Mouse (Mus musculus): ENCODE measurements around the gene Lrrn4. TPM values are rescaled to one million over a fixed set of nuclear protein-coding genes. Genes with fewer than 3 reads are reported as not detected.

Lrrn4 gene
- total RNA-seq (2021): under 1 TPM; 0.56 to 0.98 TPM

DNA sequence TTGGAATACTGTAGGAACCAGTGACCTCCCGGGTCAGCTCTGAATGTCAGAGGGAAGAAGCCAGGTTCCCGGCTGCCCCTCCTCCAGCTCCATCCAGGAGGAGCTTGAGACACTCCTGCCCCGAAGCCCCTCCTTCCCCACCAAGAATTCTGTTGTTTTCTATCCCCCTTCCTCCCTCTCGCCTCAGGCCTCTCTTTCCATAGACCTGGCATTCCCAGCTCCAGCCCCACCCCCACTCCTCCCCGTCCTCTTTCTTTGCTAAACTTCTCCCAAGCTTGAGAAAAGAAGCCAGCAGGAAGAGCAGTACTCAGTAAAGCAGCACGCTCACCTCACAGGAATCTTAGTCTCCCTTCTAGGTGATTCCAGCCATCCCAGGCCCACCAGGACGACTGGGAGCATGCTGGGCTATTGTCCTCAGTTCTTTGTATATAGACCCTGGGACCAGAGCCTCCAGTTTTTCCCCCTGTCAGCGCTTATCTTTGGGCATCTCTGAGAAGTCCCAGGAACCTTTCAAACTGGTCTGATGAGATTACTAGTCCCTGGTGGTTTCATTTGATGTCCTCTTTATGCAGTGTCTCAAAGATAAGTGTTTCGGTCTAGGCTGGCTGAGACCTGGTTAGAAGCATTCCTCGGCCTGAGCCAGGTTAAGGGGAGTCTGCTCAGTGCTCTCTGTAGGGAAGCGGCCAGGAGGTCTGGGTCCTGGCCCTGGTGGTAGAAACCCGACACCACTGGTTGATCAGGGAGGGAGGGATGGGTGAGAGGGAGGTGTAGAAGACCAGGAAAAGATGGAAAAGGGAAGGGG, at the start of gene Lrrn4:
TSS of gene Lrrn4 (minus strand) at position 48 of the 802 bp plus-strand sequence.
- DNase-seq (ENCODE audit: extremely low spot score in 1 of 2, low spot score in 1 of 2): no peak

DNA sequence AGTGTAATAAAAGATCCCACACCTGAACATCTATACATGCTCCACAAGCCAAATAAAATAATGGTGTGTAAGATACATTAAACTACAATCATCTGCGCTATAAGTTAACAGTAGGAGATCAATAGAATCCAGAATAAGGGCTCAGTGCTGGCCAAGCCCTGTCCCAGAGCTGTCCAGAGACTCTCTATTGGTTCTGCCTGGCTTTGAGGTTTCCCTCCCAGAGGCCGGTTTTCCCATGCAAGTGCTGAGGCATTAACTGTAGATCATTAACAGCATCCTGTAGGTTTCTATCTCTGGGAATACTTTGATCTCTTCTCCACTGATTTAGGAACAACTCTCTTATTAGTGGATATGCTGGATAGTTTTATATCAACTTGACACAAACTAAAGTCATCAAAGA, 48.3 kb upstream of the Lrrn4 start:
- no peak for DNase-seq (ENCODE audit: extremely low spot score in 1 of 2, low spot score in 1 of 2)

DNA sequence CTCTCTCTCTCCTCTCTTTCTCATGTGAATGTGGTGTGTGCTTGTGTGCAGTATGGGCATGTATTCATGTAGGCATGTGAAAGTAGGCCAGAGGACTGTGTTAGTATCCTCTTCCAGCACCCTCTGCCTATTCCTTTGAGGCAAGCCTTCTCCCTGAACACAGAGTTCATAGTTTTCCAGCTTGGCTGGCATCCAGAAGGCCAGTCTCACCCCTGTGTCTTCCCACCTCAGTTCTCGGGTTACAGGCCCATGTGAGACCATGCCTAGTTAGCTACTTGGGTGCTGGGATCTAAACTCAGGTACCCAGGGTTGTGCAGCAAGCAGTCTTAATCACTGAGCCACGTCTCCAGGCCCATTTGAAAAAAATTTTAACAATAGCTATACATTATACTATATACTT, 47.2 kb upstream of the Lrrn4 start:
- no peak for DNase-seq (ENCODE audit: extremely low spot score in 1 of 2, low spot score in 1 of 2)

DNA sequence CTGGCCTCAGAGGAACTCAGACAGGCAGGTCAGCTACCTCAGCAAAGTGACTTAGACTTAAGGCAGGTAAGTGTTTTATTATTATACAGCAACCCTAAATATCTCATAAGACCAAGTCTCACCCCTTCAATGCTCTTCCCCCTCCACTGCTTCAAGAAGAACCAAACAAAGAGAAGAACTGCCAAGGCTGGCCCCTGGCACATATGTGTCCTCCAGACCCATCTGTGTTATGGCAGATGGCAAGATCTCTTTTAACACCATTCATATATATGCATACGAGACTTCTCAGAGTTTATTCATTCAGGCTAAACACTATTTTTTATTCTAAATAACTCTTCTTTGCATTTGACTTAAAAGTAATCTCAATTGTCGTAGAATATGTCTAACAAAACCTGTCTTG, 46.6 kb upstream of the Lrrn4 start:
- no peak for DNase-seq (ENCODE audit: extremely low spot score in 1 of 2, low spot score in 1 of 2)

DNA sequence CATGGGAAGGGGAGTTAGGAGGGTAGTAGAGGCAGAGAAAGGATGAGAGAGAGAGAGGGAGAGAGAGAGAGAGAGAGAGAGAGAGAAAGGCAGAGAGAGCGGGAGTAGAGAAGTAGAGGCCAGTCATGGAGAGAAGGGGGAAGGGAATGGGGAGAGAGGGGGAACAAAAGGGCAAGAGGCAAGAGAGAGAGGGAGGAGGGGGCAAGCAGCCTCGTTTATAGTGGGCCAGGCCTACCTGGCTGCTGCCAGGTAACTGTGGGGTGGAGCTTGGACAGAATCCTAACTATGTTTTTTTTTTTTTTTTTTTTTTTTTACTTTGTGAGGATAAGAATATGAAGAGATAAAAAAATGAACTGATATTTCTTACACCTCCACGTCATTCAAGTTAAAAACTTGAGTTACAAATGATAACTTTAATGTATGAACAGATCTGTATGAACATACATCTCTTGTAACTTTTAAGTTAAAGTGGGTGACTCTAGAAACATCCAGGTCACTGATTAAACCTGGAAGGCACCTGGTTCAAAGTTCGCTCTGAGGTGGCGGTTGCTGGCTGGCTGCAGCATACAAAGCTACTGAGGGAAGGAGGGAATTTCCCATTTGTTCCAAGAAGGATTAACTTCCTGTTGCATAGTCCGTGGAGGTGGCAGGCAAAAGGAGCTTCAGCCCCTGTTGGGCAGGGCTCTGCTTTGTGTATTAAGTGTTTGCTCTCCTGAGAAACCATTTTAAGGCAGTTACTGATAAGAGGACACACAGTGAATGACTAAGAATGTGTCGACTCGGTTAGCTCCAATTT, 42.8 kb upstream of the Lrrn4 start:
- DNase-seq (ENCODE audit: extremely low spot score in 1 of 2, low spot score in 1 of 2): no peak

DNA sequence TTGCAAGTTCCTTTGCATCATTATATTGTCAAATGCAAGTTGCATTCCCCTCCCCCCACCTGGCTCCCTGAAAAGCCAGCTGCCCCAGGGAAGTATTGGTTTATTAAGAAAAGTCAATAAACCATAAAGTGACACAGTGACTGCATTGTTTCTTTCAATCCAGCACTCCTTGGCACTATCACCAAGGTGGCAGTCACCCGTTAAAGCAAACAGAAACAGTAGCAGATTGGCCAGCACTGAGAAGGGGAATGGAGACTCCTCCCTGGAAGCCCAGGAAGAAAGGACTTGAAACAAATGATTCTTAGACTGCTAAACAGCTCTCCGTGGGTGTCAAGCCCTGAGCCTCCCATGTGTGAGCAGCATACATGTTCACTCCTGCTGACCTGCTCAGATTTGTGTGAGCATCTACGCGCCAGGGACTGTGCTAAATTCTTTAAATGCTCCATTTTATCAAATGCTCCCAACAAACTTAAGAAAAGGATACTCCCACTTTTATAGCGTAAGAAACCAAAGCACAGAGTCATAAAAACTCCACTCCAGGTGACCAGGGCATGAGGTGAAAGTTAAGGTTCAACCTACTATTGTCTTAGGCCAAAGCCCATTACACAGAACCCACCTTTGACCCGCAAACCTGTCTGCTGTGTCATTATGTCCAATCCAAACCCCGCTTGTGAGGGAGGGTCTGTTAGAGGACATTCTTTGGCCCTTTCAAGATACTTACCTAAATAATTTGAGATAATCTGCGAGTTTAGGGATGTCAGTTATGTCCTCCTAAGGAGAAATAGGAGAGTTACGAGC, 41.6 kb upstream of the Lrrn4 start:
- no peak for DNase-seq (ENCODE audit: extremely low spot score in 1 of 2, low spot score in 1 of 2)

DNA sequence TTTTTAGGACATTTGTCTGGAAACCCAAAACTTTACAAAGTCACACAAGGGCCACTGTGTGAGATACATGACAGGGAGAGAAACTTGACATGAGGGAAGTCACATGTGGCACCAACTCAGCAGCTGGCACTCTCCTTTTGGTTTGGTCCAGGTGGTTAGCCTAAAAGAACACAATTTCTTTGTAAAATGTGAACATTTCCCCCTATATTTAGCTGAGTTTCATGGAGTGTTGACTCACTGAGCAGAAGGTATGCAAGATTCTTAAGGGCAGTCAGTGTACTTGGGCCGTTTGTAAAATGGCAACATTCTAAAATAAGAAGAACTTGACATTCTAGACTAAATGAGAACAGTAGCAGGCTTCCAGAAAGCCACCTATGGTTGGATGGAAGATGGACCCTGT, 34.1 kb upstream of the Lrrn4 start:
- no peak for DNase-seq (ENCODE audit: extremely low spot score in 1 of 2, low spot score in 1 of 2)

DNA sequence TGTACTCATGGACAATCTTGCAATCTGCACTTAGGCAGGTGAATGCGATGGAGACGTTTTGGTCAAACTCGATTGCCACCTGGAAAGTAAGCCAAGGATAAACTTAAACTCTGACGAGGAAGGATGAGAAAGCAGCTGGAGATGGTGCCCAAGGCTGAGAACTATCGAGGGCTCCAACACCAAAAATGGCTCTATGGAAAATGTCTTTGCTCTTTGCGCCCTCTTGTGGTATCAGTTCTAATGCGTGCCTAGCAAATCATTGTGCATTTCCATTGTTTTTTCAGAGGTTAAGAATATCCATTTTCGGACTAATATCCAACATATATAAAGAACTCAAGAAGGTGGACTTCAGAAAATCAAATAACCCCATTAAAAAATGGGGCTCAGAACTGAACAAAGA, 26.1 kb upstream of the Lrrn4 start:
- DNase-seq (ENCODE audit: extremely low spot score in 1 of 2, low spot score in 1 of 2): peak in 1 of 2 experiments; percentile 35

DNA sequence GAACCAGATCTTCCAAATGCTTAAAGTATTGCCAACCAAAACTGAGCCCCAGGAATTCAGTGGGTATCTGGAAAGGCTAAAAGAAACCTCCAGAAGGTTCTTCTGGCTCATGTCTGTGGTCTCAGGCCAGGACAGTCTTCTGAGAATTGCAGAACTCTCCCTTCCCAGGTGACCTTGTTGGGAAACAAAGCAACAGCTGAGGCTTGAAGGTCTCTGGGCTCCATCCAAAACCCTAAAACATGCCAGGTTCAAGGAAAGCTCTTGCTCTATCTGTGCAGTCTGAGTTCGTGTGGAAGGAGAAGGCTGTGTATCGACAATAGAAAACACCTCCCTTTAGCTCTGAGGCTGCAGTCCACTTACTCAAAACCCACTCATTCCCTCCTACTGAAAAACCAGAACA, 24.3 kb upstream of the Lrrn4 start:
- DNase-seq (ENCODE audit: extremely low spot score in 1 of 2, low spot score in 1 of 2): no peak

DNA sequence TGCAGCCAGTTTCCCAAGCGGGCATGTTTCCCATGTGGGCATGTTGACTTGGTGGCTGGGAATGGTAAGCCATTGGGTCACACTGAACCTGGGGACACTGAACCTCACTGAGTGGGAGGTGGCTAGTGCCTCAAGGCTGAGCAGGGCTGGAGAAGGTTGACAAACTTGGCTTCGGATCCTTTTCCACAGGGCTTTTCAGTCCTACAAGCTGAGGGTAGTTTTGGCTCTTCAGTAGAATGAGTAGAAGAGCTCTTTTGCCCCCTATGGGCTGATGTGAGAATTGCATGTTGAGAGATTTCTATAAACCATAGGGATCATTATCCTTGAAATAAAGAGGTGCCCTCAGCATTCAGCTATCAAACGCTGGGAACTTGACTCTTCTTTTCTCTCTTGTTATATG, 22.8 kb upstream of the Lrrn4 start:
- peak; percentile 17 to 64 for DNase-seq (ENCODE audit: extremely low spot score in 1 of 2, low spot score in 1 of 2)

DNA sequence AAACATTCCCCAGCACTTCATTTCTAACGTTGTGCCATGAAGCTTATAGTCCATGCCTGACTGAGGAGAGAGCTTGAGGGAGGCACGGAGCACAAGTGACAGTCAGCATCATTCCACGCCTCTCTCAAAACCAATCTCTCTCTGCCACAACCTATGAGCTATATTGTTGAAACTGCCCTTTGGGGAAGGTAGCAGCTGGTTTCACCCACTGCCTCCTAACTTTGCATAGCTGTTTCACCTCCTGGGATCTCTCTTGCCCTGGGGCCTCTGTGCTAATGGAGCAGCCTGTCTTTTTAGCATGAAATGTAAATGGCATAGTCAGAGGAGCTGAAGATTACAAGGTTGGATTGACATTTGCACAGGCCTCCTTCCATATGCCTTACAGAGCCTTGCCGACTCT, 21.4 kb upstream of the Lrrn4 start:
- no peak for DNase-seq (ENCODE audit: extremely low spot score in 1 of 2, low spot score in 1 of 2)

DNA sequence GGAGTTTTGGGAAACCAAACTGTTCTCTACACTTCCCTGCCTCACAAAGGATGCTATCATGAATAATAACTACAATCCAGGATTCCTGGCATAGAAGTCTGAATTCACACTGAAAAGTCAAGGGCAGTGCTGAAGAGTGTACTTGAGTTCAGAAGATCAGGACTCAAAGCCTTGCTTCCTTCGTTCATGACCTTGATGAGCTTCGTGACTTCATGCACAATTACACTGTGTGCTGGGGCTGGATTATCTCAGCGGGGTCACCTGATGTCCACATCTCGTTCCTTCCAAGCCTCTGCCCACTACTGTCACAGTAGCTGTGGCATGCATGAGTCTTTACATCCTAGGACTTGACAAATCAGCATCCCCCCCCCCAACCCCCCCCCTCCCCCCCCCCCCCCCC, 20.9 kb upstream of the Lrrn4 start:
- DNase-seq (ENCODE audit: extremely low spot score in 1 of 2, low spot score in 1 of 2): no peak

DNA sequence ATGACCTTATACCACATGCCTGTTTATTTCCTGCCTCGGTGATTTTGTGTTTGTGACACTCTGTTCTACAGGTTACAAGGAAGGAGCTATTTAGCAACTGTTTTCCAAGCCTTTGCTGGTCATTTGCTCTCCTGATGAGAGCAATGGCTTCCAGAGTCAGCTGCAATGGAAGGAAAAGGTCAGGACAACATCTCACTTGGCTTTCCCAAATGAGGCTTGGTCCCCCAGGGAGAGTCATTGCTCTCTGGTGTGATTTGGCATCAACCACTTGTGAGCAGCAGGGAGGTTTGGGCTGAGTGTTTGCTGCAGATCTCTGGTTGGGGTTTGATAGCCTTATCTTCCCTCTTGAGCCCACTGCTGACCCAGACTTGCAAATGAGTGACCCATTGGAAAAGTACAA, 19.9 kb upstream of the Lrrn4 start:
- DNase-seq (ENCODE audit: extremely low spot score in 1 of 2, low spot score in 1 of 2): no peak

DNA sequence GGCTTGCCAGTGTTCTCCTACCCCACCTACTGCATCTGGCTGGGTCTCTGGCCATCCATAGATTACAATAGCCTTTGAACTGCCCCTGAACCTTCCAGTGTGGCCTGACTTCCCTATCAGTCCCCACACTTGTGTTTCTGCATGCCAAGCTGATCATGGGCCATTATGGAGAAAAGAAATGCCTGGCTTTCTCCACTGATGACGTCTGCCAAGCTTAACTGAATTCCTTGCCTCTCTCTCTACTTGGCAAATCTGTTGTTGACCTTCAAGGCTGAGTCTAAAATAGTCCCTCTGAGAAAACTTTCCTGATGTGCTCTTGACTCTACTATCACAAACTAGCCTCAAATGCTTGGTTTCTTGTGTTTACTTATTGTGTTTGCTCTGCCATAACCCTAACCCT, 17.5 kb upstream of the Lrrn4 start:
- no peak for DNase-seq (ENCODE audit: extremely low spot score in 1 of 2, low spot score in 1 of 2)

DNA sequence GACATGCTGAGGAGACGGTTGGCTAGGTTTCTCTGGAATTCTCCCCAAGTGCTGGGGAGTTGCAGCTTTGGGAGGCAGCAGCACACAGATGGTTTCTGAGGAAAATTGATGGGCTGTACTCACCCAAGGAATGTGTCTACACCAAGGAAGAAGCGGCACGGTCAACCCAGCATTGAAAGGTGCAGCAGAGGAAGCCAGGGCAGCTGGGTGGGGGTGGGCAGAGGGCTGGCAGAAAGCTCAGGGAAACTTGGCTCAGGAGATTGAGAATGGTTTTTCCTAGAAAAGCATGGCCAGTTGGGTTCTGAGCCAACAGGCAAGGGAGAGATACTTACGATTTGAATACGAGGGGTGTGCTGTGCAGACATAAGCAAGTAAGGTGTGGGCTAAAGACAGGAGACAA, 13.1 kb upstream of the Lrrn4 start:
- DNase-seq (ENCODE audit: extremely low spot score in 1 of 2, low spot score in 1 of 2): no peak

DNA sequence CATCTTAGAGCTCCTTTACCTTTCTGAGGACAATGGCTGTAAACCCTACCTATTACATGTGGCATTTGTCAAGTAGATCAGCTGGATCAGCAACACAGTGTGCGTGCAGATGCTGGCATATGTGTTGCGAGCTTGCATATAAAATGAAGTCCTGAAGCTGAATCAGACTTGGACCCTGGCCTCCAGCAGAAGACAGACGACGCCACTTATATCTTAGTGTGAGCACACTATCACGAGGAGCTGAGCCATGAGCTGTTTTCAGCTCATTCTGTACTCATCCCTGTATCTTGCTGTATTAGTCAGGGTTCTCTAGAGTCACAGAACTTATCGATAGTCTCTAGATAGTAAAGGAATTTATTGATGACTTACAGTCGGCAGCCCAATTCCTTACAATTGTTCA, 4.6 kb upstream of the Lrrn4 start:
- no peak for DNase-seq (ENCODE audit: extremely low spot score in 1 of 2, low spot score in 1 of 2)

DNA sequence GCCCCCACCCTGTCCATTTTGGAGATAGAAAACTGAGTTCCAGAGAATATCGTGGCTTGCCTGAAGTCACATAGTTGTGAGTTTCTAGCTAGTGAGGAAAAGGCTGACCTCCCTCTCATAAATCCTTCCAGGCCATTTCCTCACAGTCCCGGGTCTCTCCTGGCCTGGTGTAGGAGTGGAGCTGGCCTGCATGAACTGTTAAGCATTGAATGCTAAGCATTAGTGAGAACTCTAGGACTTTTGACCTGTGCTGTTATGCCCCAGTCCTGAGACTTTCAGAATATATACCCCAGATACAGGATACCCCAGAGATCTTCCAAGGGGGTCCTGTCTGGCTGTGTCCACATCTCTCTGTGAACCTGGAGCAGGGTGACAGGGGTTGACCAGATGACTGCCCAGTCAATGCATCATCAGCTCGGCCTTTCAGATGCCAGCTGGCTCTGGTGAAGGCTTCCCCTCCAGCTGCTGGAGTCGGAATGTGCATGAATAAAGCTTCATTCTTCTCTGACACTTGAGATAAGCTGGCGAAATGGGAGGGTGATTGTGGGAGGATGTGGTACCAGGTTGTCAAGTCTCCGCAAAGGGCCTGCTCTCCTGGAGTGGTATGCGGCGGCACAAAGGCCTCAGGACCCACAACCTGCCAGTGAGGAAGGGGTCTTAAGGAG, 3.7 kb upstream of the Lrrn4 start:
- DNase-seq (ENCODE audit: extremely low spot score in 1 of 2, low spot score in 1 of 2): no peak

DNA sequence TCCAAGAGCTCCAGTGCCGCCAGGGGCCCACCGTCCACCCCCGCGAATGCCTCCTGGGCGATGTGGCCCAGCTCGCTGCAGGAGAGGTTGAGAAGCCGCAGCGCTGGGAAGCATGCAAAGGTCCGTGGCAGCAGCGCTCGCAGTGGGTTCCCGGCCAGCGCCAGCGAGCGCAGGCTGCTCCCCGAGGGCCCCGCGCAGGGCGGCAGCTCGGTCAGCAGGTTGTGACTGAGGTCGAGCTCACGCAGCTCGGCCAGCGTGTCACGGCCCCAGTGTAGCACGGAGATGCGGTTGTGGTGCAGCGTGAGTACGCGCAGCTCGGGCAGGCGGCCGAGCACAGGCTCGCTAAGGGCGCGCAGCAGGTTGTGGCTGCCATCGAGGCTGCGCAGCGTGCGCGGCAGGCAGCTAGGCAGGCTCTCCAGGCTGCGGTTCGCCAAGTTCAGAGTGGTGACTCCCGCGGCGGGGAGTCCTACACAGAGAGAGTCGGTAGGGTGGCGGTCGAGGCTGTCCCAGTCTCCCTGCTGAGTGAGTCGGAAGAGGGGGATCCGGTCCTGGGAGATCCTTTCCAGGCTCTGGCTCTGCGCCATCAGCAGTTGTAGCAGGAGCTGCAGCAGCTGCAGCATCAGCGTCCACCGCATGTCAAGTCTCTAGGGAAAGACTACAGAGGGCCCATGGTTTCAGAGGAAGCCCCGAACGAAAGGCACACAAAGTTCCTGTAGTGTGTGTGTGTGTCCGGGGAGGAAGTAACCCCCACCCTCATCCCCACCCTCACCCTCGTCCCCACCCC, 1.2 kb downstream of the Lrrn4 start:
- DNase-seq (ENCODE audit: extremely low spot score in 1 of 2, low spot score in 1 of 2): peak; percentile 26 to 27

DNA sequence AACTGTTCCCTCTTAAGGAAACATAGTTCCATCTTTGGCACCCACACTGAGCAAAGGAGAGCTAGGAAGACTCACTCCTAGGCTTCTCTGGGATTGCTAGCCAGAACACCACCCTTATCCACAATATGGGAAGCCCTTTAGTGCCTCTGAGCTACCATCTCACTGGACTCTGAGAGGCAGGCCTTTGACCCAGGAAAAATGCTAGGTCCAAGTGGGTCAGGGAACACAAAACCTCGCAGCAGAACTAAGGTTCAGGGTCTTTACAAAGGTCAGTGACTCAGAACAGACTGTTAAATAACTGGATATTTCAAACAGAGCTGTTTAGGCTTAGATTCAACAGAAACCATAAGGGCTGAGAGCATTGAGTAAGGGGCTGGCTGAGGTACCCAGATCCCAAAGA, 3.7 kb downstream of the Lrrn4 start:
- DNase-seq (ENCODE audit: extremely low spot score in 1 of 2, low spot score in 1 of 2): no peak

Measured in layer of hippocampus, postnatal 25 days (tissue).